Mouse (Mus musculus) hindlimb bud, embryonic 11.5 days (tissue): Measurements from ENCODE around the gene Shq1.

Experiments used
- DNase-seq: peaks from one replicate; pipeline ENCODE4 v3.0.0-alpha.2; 2012; ENCODE audit warnings: low read depth, low spot score; ENCODE audit errors: extremely low spot score

Shq1 gene

DNA sequence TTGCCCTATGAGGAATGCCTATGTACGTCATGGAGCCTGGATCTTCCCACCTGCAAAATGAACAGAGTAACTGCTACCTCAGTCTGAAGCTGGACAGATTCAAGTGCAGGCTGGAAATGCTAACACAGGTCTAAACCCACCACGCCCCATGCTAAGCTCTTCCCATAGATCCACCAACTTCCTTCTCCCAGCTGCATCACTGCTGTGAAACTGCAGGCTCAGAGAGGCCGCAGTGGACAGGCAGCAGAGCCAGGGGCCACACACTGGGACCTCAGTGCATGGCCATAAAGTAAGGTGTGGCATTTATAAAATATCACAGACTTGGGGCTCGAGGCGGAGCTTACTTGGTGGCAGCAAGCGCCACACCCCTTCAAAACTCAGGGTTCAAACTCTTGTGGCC is 133.0 kb downstream of the Shq1 start:
- no peak for DNase-seq

DNA sequence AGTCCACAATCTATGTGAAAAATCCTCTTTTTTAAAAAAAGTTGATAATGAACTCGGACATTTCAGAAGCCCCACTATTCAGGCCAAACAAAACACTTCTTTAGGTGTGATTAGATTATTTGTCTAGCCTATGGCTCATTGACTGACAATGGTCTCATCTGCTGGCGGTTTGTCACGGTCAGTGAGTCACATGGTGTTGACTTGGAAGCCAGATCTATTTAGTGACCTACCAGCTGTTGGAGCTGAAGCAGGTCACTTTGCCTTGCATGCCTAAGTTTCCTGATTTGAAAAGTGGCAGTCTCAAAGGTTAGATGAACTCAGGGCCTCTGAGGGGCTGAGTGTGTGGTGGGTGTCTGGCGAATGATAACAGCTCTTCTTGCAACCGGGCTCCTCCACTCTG is 133.9 kb downstream of the Shq1 start:
- DNase-seq, result no peak

DNA sequence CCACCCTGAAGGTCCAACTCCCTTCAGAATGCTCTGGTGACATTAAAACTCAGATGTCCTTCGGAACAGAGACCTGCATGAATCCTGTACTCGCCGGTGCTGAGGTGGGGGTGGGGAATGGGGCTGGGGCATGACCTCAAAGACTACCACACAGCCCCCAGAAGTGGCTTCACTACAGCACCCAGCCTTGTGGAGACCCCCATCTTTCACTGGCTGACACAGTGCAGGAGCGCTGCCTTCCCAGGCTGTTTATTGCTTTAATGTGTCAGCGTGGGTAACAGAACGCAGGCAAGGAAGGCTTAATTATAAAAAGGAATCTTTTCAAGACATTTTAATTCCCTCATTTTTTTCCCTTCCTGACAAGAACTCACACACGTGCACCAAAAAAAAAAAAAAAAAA is 137.6 kb downstream of the Shq1 start:
- DNase-seq, result no peak

DNA sequence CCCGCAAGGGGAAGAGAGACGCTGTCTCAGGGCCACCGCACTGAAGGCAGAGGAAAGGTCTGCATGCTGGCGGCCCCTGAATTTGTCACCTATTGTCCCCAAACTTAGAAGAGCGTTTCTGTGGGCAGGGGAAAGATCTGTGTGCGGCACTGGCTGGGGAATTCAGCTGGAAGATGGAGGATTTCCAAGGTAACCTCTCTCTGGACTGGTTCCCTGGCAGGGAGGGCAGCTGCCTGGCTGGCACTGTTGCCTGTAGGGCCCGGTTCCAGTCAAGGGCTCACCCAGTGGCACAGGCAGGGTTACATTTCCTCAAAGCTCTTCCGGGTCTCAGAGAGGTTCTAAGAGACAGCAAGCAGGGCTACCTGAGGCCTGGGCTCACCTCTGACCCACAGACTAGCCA is 138.6 kb downstream of the Shq1 start:
- DNase-seq, result no peak

DNA sequence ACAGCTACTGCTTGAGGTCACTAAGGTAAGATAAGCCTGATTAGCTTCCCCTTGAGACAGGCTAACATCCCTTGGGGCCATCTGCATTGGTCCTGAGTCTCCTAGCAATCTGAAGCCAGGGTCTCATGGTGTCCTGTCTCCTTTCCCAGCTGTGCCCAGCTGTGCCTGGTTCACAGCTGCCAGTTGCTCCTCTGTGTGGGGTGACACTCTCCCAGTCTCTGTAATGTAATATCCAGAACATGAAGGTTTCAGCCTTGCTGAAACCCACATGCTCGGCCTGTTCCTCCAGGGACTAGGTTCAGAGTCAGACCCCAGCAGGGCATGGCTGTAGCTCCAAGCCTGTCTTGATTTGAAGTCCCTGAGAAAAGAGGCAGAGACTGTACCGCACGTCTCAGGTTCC is 141.3 kb downstream of the Shq1 start:
- DNase-seq, result no peak

DNA sequence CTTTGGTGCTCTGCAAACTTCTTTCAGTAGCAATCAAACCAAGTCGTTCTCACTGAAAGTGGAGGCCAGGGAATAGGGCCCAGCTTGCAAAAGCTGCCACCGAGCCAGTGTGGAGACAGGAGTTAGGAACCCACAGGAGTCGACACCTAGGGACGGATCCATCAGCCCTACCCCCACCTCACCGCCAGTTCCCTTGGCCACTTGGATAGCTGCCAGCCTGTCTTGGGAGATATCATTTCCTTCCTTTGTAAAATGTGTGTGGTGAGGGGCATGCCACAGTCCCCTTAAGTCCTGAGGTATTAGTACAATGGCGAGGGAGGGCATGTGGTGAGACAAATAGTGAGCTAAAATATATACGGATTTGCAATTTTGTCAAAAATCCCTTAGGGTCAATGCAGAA is 142.4 kb downstream of the Shq1 start:
- DNase-seq, result no peak

DNA sequence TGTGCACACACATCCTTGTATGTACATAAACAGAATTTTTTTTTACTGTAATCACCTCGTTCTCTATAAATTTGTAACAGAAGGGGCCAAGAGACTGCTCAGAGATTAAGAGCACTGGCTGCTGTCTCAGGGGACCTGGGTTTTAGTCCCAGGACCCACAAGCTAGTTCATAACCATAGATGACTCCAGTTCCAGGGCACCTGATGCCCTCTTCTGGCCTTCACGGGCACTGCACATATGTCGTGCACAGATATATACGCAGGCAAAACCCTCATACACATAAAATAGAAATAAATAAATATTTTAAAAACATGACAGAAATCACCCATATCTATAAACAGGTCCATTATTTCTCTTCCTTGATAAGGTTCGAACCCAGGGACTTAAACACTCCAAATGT is 143.0 kb downstream of the Shq1 start:
- no peak for DNase-seq

DNA sequence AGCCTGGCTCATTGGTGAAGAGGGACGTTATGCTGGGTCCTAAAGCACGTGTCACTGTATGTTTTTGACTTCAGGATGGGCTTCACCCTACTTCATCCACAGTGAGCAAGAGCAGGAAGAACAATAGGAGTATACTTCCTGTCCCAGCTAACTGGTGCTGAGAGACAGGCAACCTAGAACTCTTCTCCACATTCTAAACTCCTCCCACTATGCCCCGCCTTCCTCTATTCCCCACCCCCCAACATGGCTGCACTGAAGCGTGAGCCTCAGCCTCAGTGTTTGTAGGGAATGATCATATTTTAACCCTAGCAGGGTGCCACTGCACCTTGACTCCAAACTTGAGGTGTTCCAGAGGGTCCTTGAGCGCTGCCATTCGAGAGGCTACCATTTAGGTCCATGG is 143.8 kb downstream of the Shq1 start:
- no peak for DNase-seq

DNA sequence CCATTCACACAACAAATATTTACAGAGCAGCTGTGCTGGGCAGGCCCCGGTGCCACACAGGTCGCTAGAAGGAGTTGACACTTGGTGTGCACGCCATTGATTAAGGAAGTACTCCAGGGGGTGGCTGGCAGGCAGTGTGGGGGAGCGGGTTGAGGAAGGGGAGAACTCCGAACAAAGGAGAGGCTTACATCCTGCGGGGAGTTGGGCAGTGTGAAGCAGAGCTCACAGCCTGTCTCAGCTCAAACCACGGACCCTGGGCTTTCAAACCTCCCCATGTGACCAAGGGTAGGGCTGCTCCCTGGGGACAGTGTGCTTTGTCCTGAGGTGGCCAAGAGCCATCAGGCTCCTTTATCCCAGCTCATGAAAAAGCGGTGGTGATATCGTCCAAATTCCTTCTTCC is 144.9 kb downstream of the Shq1 start:
- DNase-seq, result no peak

DNA sequence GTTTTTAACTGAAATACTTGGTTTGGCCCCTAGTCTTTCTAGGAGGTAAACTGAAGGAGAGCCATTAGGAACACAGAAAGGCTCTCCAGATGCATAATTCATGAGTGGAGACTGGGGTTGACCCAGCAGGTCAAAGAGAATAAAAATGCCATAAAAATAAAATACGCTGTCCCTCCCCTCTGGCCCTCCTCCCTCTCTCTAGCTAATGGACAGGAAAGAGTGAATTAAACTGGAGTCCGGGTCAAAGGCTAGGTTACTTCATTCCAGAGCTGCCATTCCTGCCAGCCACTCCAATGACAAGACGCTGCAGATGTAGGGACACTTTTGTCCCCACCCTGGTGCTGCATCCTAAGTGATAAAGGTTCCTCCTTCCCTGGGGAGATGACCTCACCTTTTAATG is 145.5 kb downstream of the Shq1 start:
- peak; percentile 54 for DNase-seq

DNA sequence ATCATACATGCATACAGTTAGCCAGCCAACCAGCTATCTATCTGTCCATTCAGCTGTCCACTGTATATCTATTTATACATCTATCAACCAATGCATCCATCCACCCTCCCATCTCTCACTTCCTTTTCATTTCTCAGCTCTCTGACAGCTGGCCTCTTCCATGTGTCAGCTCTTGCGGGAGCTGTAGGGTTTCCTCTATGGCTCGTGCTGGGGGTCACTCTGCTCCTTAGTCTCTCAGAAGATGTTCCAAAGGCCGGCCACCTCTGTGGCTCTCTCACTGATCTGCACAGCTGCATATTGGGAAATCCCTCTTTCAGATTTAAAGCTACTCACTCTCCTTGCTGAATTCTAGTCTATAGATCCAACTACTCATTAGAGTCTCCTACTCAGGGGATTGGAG is 148.5 kb downstream of the Shq1 start:
- DNase-seq, result no peak

DNA sequence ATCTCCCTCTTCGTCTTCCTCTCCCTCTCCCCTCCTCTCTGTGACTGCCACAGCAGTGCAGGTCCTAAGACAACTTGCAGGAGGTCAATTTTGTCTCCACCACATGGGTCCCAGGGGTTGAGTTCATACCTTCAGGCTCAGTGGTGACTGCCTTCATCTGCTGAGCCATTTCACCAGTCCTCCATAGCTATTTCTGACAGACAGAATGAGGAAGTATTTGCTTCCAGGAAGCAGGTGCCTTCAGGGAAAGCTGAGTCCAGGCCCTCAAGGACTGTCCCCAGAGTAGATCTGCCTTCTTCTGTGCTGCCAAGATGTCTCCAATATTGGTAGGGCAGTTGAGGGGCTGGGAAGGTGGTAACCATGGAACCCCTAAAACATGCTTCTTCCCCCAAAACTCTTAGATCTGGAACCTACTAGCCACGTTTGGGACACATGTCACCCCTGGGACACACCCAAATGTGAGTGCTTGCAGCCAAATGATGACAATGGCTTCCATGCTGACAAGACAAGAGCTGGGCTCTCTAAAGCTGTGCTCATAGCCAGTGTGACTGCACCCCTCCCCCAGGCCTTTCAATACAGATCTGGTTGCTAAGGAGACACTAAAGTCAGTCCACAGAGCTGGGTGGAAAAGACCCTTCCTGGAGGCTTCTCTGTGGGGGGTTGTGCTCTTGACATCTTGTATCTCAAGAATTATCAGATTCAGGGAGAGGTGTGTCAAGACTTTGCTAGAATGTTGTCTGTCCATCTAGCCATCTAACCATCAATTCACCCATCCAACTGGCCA is 149.2 kb downstream of the Shq1 start:
- no peak for DNase-seq

DNA sequence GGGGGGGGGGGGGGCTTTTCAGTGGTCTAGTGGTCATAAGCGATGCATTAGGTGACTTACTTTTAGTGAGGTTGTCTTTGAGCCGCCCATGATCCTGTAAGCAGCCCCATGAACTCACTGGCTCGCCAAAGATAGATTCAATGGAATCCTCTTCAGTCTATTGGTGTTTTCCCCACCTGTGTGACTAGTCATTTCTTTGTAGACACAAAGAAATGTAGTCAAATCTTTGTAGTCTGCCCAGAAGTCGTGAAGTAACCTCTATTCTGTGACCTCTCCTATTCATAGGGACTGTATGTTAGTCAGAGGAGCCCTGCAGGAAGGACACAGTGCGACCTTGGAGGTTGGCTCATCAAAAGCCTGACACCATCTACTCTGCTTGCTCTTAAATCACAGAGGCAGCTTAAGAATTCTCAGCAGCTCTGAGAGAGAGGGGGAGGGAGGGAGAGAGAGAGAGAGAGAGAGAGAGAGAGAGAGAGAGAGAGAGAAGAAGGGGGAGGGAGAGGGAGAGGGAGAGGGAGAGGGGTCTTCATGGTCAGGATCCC is 150.3 kb downstream of the Shq1 start:
- DNase-seq, result no peak

DNA sequence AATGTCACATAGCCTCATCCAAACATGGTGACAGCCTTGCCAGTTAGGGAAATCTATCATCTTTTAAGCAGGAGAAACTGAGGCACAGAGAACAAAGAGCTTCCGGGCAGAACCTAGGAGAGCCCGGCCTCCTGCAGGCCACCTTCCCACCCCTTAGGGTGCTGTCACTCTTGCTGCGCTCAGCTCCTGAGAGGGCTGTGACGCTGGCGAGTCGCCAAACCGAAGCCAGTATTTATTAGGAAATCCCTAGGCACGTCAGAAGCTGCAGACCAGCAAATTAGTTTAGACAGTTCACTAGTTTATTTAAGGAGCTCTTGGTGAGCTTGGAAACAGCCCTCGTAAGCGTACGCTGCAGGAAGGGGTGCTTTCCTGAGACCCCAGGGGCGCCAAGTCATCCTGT is 151.1 kb downstream of the Shq1 start:
- DNase-seq, result no peak
